Mouse (Mus musculus) liver, embryonic 13.5 days (tissue): Measurements from ENCODE around the gene Aoc1. TPM values are rescaled to one million over a fixed set of nuclear protein-coding genes. Genes with fewer than 3 reads are reported as not detected.
"Not testable (repeated sequence)": the region's sequence is repeated elsewhere in the genome, so short reads cannot be mapped to it uniquely, and the experiment has no call there.

Experiments
- ATAC-seq: fragments of 200-750 bp; cut with Nextera tagmentation; 2 replicates; pipeline ENCODE4 v1.8.0; 2017; ENCODE audit warnings: low read depth, mild to moderate bottlenecking, moderate number of reproducible peaks, moderate library complexity
- DNase-seq: peaks from one replicate; pipeline ENCODE4 v3.0.0; 2022
- H3K27ac ChIP-seq: fragments of 300-500 bp; sonication (generic); 2 replicates; pipeline ENCODE4 v1.5.1; 2015; ENCODE audit warnings: moderate library complexity, mild to moderate bottlenecking, inconsistent platforms
- H3K27me3 ChIP-seq: fragments of 300-500 bp; sonication (generic); 2 replicates; pipeline ENCODE4 v1.6.1; 2015; ENCODE audit warnings: mild to moderate bottlenecking, inconsistent platforms
- H3K36me3 ChIP-seq: fragments of 300-500 bp; sonication (generic); 2 replicates; pipeline ENCODE4 v1.6.1; 2015; ENCODE audit warnings: mild to moderate bottlenecking, inconsistent platforms
- H3K4me1 ChIP-seq: fragments of 300-500 bp; sonication (generic); replicated peaks from 2 replicates; pipeline ENCODE4 v1.6.1; 2015; ENCODE audit warnings: inconsistent platforms
- H3K4me2 ChIP-seq: fragments of 300-500 bp; sonication (generic); 2 replicates; pipeline ENCODE4 v1.6.1; 2015; ENCODE audit warnings: inconsistent platforms, mild to moderate bottlenecking, moderate library complexity
- H3K4me3 ChIP-seq: fragments of 300-500 bp; sonication (generic); replicated peaks from 2 replicates; pipeline ENCODE4 v1.5.1; 2015; ENCODE audit warnings: mild to moderate bottlenecking, inconsistent platforms
- H3K9ac ChIP-seq: fragments of 300-500 bp; sonication (generic); 2 replicates; pipeline ENCODE4 v1.6.1; 2015; ENCODE audit warnings: mild to moderate bottlenecking, inconsistent platforms
- H3K9me3 ChIP-seq: fragments of 300-500 bp; sonication (generic); replicated peaks from 2 replicates; pipeline ENCODE4 v1.6.1; 2016; ENCODE audit warnings: inconsistent platforms
- WGBS: fragments of 180-500 bp; shearing (Covaris S2); methylation state at CpG from one replicate; pipeline ENCODE4 v1.1.7; 2015; ENCODE audit not compliant: insufficient replicate concordance; 5-methylcytosine and 5-hydroxymethylcytosine counted together
- polyA plus RNA-seq: library from polyadenylated mRNA; unstranded; fragments of >200 nt; fragmentation: Nextera tagmentation; extraction: Ambion mirVana; gene quantifications from 2 replicates; pipeline ENCODE4 v1.2.1, GENCODE M21; 2015

The Aoc1 gene
- polyA plus RNA-seq, 1 experiment from 2014 or later: not detected

DNA sequence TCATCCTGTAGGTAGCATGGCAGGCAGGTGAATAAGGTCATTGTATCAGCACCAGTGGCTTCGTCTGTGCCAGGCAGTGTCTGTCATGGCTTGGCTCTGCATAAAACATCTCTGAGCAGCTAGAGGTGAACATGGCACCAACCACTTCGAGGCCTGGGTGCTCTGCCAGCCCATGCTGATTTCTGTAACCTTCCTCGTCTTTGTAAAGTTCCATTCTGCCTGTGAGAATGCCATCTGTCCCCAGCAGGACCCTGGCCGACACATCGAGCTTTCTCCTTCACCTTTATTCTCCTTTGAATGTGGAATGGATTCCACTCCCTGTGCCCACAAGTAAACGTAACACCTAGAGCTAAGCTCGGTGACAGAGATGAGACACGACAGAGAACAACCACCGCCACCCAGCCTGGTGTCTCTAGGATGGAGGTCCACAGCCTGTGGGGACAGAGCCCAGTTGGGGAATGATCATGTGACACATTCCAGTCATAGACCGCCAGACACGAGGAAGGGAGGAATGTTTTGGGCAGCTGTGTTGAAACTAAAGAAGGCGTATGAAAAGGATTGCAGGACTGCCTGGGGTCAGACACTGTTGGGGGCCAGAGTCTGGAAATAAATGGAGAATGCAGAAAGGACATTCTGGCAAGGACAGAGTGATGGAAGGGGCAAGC is 10.9 kb upstream of the Aoc1 start:
- Histone ChIP-seq H3K27me3 (no peaks in the 10 kb centered on the region), H3K4me3 (no peak overlapping the region), H3K4me1 (no peaks in the 10 kb centered on the region; the same call in 1 of the 2 replicates), H3K27ac (no peak overlapping the region), H3K9ac (no peak overlapping the region), H3K36me3 (no peaks in the 10 kb centered on the region), H3K4me2 (no peak overlapping the region), H3K9me3 (no peaks in the 10 kb centered on the region)
- no peak for DNase-seq
- WGBS: 67% methylated on average over 12 of the region's 12 CpGs
- ATAC-seq: no peak

DNA sequence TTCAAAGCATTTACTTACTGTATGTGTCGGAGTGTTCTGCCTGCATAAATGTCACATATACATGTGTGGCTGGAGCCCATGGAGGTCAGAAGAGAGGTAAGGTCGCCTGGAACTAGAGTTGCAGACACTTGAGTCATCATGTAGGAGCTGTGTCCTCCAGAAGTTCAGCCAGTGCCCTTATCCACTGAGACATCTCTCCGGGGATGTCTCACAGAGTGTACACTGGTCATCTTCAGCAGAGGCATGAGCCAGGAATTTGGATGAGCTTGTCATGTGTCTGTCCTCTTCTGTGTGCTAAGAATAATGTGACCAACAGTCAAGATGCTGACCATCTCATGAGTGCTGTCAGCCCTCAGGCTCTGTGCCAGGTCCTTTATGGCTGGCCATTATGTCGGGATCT is 9.9 kb upstream of the Aoc1 start:
- Histone ChIP-seq H3K9me3 (no peaks in the 10 kb centered on the region), H3K4me3 (no peak overlapping the region), H3K4me2 (no peak overlapping the region), H3K9ac (no peak overlapping the region), H3K27me3 (no peaks in the 10 kb centered on the region), H3K4me1 (no peaks in the 10 kb centered on the region; the same call in 1 of the 2 replicates), H3K27ac (no peak overlapping the region), H3K36me3 (no peaks in the 10 kb centered on the region)
- ATAC-seq (no peak), DNase-seq (no peak)
- 54% methylated on average over 4 of the region's 4 CpGs for WGBS

DNA sequence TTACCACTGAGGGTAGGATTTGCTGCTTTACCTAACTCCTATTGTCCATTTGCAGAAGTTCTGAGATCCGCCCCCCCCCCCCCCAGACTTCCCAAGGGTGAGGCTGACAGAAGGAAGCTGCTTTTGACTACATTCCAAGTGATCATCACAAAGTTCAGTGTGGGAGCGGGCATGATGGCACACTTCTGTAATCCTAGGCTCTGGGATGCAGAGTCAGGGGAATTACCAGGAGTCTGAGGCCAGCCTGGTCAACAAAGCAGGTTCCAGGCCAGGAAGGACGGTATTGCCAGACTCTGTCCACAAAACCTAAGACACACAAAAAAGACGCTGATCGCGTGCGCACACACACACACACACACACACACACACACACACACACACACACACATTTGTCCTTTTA is 9.2 kb upstream of the Aoc1 start:
- H3K27me3 ChIP-seq: no peaks in the 10 kb centered on the region
- 74% methylated on average over 7 of the region's 7 CpGs for WGBS
- ATAC-seq: no peak
- H3K27ac ChIP-seq: no peak overlapping the region
- no peaks in the 10 kb centered on the region; the same call in 1 of the 2 replicates for H3K4me1 ChIP-seq
- DNase-seq: no peak
- H3K9me3 ChIP-seq: no peaks in the 10 kb centered on the region
- no peaks in the 10 kb centered on the region for H3K36me3 ChIP-seq
- H3K4me2 ChIP-seq: no peak overlapping the region
- H3K9ac ChIP-seq: no peak overlapping the region
- no peak overlapping the region for H3K4me3 ChIP-seq

DNA sequence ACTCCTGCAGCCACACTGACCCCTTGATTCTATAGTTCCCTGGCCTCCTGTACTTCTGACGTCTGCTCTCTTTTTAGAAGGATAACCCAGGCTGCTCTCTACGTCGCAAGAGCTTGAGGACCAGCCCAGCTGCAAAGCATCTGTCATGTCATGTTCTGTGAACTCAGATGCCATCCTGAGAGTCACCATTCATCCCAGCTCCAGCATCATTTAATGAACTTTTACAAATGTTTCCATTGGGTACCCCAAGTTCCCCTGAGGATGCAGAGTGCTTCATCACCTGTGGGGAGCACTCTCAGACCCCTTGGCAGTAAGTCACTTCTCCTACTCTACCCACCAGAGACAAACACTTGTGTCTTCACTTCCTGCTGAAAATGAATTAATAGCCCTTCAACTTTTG is 8.5 kb upstream of the Aoc1 start:
- no peak overlapping the region for H3K4me2 ChIP-seq
- no peaks in the 10 kb centered on the region; the same call in 1 of the 2 replicates for H3K4me1 ChIP-seq
- WGBS: 57% methylated on average over 3 of the region's 3 CpGs
- H3K9ac ChIP-seq: no peak overlapping the region
- no peak for ATAC-seq
- H3K27me3 ChIP-seq: no peaks in the 10 kb centered on the region
- no peaks in the 10 kb centered on the region for H3K9me3 ChIP-seq
- no peak overlapping the region for H3K4me3 ChIP-seq
- H3K27ac ChIP-seq: no peak overlapping the region
- no peak for DNase-seq
- no peaks in the 10 kb centered on the region for H3K36me3 ChIP-seq

DNA sequence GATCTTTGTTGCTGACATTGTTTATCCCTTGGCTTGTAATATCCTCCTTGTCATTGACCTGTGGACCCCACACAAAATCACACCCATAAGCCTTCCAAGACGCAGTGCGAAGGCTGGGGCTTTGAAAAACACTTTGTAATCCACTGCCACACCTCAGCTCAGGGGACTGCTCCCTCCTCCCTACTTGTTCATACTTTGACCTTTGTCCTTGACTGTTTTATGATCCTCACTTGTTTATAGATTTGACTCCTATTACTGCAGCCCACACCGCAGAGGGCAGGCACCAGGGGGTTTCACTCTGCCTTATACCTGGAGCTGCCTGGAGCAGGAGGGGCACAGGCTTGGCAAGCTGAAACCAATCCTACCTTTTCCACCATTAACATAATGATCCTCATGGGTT is 8.0 kb upstream of the Aoc1 start:
- 67% methylated on average over 3 of the region's 3 CpGs for WGBS
- ATAC-seq: no peak
- Histone ChIP-seq H3K27me3 (no peaks in the 10 kb centered on the region), H3K4me1 (no peaks in the 10 kb centered on the region; the same call in 1 of the 2 replicates), H3K27ac (no peak overlapping the region), H3K9me3 (no peaks in the 10 kb centered on the region), H3K9ac (no peak overlapping the region), H3K4me2 (no peak overlapping the region), H3K4me3 (no peak overlapping the region), H3K36me3 (no peaks in the 10 kb centered on the region)
- no peak for DNase-seq

DNA sequence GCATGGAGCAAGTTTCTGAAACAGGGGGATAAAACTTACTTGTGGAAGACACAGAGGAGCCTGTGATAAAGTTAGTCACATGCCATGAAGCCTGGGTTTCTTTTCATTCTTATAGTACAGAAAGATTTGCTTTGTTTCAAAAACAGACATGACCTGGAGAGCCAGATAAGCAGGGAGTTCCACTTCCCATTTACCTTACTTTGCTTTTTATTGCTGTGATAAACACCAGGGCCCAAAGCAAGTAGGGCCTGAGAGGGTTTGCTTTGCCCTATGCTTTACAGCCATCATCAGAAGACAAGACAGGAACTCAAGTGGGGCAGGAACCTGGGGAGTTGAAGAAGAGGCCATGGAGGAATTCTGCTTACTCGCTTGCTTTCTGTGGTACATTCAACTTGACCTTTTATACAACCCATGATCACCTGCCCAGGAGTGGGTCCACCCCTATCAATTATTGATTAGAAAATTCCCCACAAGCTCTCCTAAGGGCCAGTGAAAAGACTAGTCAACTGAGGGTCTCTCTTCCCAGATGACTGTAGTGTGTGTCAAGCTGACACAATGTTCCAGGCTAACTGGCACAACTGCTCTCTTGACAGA is 7.4 kb upstream of the Aoc1 start:
- Histone ChIP-seq H3K9me3 (no peaks in the 10 kb centered on the region), H3K4me1 (no peaks in the 10 kb centered on the region; the same call in 1 of the 2 replicates), H3K36me3 (no peaks in the 10 kb centered on the region), H3K9ac (no peak overlapping the region), H3K4me3 (no peak overlapping the region), H3K27me3 (no peaks in the 10 kb centered on the region), H3K27ac (no peak overlapping the region), H3K4me2 (no peak overlapping the region)
- no peak for ATAC-seq
- DNase-seq: no peak
- 48% methylated on average over 1 of the region's 1 CpGs for WGBS

DNA sequence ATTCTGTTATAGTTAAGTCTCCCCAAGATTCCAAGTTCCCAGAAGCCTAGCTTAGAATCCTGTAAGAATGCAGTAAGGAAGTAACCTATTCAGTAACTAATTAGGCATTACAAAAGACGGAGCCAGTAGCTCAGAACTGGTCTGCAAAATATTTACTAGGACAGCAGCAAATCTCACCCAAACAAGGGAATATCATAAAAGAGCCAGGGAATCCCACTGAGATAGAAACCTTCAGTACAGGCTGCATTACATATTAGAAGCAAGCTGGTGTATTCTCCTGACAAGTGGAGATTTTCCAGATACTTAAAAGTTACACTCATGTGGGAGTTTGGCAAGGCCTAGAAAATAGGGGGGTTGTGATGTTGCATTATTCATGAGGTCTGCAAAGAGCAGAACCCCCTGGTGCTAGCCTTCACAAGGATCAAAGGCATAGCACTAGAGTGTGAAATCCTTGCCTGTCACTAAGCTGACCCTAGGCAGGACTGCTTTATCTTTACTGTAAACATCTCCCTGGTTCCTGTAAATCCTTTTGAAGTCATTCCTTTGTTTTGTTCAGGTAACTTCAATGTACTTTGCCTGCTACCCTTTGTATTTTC is 6.2 kb upstream of the Aoc1 start:
- not testable (repeated sequence) for H3K27ac ChIP-seq, H3K4me3 ChIP-seq, H3K9me3 ChIP-seq, H3K9ac ChIP-seq, ATAC-seq, DNase-seq, H3K4me2 ChIP-seq, H3K4me1 ChIP-seq, H3K27me3 ChIP-seq, H3K36me3 ChIP-seq
- 55% methylated on average over 1 of the region's 1 CpGs for WGBS

DNA sequence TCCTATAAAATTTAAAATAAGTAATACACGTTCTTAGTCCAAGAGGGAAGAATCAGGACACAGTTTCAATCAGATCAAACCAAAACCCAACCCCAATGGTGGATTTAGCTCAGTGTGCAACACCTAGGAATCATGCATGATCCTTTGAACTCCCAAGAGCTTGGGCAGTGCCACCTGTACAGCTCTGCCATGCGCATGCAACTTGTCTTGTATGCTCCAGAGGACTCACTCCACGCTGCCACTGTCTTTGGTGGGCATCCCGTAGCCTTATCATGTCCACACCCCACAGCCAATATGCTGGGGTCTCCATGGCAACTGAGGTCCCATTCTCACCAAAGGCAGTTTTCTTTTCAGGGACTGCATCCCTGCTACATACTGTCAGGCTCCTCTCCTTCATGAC is 5.5 kb upstream of the Aoc1 start:
- Histone ChIP-seq H3K27me3 (no peaks in the 10 kb centered on the region), H3K4me2 (no peak overlapping the region), H3K27ac (no peak overlapping the region), H3K4me3 (no peak overlapping the region), H3K9ac (no peak overlapping the region), H3K4me1 (no peaks in the 10 kb centered on the region; the same call in 1 of the 2 replicates), H3K9me3 (no peaks in the 10 kb centered on the region), H3K36me3 (no peaks in the 10 kb centered on the region)
- ATAC-seq: no peak
- no peak for DNase-seq
- WGBS: 51% methylated on average over 4 of the region's 4 CpGs

DNA sequence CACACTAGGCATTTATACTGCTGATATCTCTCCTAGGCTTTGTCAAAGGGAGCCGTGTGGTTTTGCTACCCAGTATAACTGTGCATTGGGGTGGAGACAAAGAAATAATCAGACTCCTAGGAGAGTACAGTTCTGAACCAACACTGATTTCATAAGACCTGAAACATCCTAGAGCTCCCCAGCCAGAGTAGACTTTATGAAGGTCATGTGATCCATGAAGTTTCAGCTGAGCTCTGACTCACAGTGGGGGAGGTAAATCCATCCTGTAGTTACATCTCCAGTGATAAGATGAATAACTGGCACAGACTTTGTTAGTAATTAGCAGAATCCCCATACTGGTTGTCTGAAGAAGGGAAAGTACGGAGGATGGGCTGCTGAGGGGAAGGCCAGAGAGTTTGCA is 2.9 kb upstream of the Aoc1 start:
- no peak for ATAC-seq
- H3K36me3 ChIP-seq: no peaks in the 10 kb centered on the region

DNA sequence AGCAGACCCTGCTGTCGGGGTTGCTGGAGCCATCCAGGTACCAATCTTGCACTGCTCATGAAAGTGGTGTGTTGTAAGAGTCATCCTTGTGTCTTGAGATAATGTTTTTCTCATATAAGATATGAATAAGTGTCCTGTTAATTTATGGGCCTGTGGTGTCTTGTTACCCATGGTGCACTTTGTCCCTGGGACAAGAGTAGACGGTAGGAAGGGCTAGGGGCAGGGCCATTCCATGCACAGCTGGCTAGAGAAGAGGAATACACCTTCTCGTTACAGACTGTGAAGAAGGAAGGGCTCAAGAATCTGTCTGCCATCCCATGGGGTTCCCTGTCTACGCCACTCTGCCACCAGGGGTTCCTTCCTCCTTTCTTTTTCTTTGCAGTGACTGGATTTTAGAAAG is 1.9 kb downstream of the Aoc1 start:
- H3K27me3 ChIP-seq: no peaks in the 10 kb centered on the region
- ATAC-seq (no peak), DNase-seq (no peak)
- no peaks in the 10 kb centered on the region for H3K9me3 ChIP-seq
- H3K9ac ChIP-seq: no peak overlapping the region
- H3K4me1 ChIP-seq: no peaks in the 10 kb centered on the region
- no peak overlapping the region for H3K27ac ChIP-seq
- WGBS: 52% methylated on average over 4 of the region's 4 CpGs
- no peak overlapping the region for H3K4me2 ChIP-seq
- H3K36me3 ChIP-seq: no peaks in the 10 kb centered on the region
- no peak overlapping the region for H3K4me3 ChIP-seq

More for the DNA sequence above, 2.9 kb upstream of the Aoc1 start:
- H3K27me3 ChIP-seq: no peaks in the 10 kb centered on the region
- no peak overlapping the region for H3K4me3 ChIP-seq
- no peaks in the 10 kb centered on the region; the same call in 1 of the 2 replicates for H3K4me1 ChIP-seq
- no peak overlapping the region for H3K9ac ChIP-seq
- no peak for DNase-seq
- 47% methylated on average over 2 of the region's 2 CpGs for WGBS
- H3K4me2 ChIP-seq: no peak overlapping the region
- no peaks in the 10 kb centered on the region for H3K9me3 ChIP-seq
- no peak overlapping the region for H3K27ac ChIP-seq

DNA sequence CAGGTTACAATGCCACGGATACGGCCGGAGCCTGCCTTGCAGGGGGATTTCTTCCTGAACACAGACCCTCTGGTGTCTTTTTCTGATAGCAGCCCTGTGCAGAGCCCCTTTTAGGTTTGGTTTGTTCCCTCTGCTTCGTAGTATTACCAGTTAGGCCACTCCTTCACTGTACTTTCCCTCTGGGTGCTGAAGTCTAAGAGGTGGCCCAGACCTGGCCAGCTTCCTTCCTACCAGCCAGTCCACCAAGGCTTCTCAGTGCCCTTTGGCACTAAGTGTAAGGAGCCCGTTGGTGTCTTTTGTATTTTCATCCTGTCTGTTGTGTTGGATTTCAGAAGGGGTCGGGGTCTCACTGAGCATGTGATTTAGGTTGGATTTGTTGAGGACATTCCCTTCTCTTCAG is 2.8 kb downstream of the Aoc1 start:
- Histone ChIP-seq H3K4me3 (no peak overlapping the region), H3K36me3 (no peaks in the 10 kb centered on the region), H3K9ac (no peak overlapping the region), H3K4me2 (no peak overlapping the region), H3K27me3 (no peaks in the 10 kb centered on the region), H3K9me3 (no peaks in the 10 kb centered on the region), H3K27ac (no peak overlapping the region), H3K4me1 (no peaks in the 10 kb centered on the region)
- 64% methylated on average over 6 of the region's 6 CpGs for WGBS
- ATAC-seq (no peak), DNase-seq (no peak)
